Mouse (Mus musculus): ENCODE data around the gene Dcaf1.

The Dcaf1 gene

GRCm38 (mm10) chr9:106821618-106822380 lies at the start of gene Dcaf1:
Gene Dcaf1, plus strand, starts transcription at chr9:106821874.
- peak; percentile 99 for DNase-seq (ENCODE audit: low read depth, low spot score)

GRCm38 (mm10) chr9:106776116-106776515 lies 45.6 kb upstream of the Dcaf1 start:
- DNase-seq (ENCODE audit: low read depth, low spot score) = no peak

- no peak for DNase-seq (ENCODE audit: low read depth, low spot score)
Measured at GRCm38 (mm10) chr9:106777423-106777822, 44.3 kb upstream of the Dcaf1 start.

- no peak for DNase-seq (ENCODE audit: low read depth, low spot score)
Measured at GRCm38 (mm10) chr9:106778319-106778718, 43.4 kb upstream of the Dcaf1 start.

- no peak for DNase-seq (ENCODE audit: low read depth, low spot score)
Measured at GRCm38 (mm10) chr9:106780086-106780485, 41.6 kb upstream of the Dcaf1 start.

GRCm38 (mm10) chr9:106783554-106783953 lies 38.1 kb upstream of the Dcaf1 start:
- no peak for DNase-seq (ENCODE audit: low read depth, low spot score)

- DNase-seq (ENCODE audit: low read depth, low spot score) = no peak
Measured at GRCm38 (mm10) chr9:106785206-106785605, 36.5 kb upstream of the Dcaf1 start.

- DNase-seq (ENCODE audit: low read depth, low spot score) = peak; percentile 23
Measured at GRCm38 (mm10) chr9:106787979-106788811, 33.5 kb upstream of the Dcaf1 start.

GRCm38 (mm10) chr9:106788812-106789321 lies 32.8 kb upstream of the Dcaf1 start, which contains the start of gene Rad54l2:
Gene Rad54l2, minus strand, starts transcription at chr9:106789194.
- peak; percentile 86 for DNase-seq (ENCODE audit: low read depth, low spot score)

- DNase-seq (ENCODE audit: low read depth, low spot score) = no peak
Measured at GRCm38 (mm10) chr9:106789363-106789762, 32.3 kb upstream of the Dcaf1 start.

GRCm38 (mm10) chr9:106790831-106791230 lies 30.8 kb upstream of the Dcaf1 start:
- no peak for DNase-seq (ENCODE audit: low read depth, low spot score)

- DNase-seq (ENCODE audit: low read depth, low spot score) = no peak
Measured at GRCm38 (mm10) chr9:106806503-106806902, 15.2 kb upstream of the Dcaf1 start.

- no peak for DNase-seq (ENCODE audit: low read depth, low spot score)
Measured at GRCm38 (mm10) chr9:106818191-106818590, 3.5 kb upstream of the Dcaf1 start.

- DNase-seq (ENCODE audit: low read depth, low spot score) = no peak
Measured at GRCm38 (mm10) chr9:106819201-106819600, 2.5 kb upstream of the Dcaf1 start.

- DNase-seq (ENCODE audit: low read depth, low spot score) = no peak
Measured at GRCm38 (mm10) chr9:106821050-106821617, 540 bp upstream of the Dcaf1 start.

- DNase-seq (ENCODE audit: low read depth, low spot score) = peak; percentile 92
Measured at GRCm38 (mm10) chr9:106822381-106823104, 869 bp downstream of the Dcaf1 start.

- no peak for DNase-seq (ENCODE audit: low read depth, low spot score)
Measured at GRCm38 (mm10) chr9:106840569-106840968, 18.9 kb downstream of the Dcaf1 start.

GRCm38 (mm10) chr9:106842800-106843199 lies 21.1 kb downstream of the Dcaf1 start:
- DNase-seq (ENCODE audit: low read depth, low spot score) = no peak

GRCm38 (mm10) chr9:106856664-106857063 lies 35.0 kb downstream of the Dcaf1 start:
- no peak for DNase-seq (ENCODE audit: low read depth, low spot score)

GRCm38 (mm10) chr9:106858036-106858435 lies 36.4 kb downstream of the Dcaf1 start:
- no peak for DNase-seq (ENCODE audit: low read depth, low spot score)

GRCm38 (mm10) chr9:106874216-106874615 lies 52.5 kb downstream of the Dcaf1 start:
- no peak for DNase-seq (ENCODE audit: low read depth, low spot score)

All from mesoderm, embryonic 11.5 days (tissue).